Mouse (Mus musculus) activated CD4-positive, CD25-positive, alpha-beta regulatory T cell (primary cell): ENCODE data around the gene Stk36. TPM values are rescaled to one million over a fixed set of nuclear protein-coding genes. Genes with fewer than 3 reads are reported as not detected.

ENCODE experiments used
- polyA plus RNA-seq, 2 experiments: library from polyadenylated mRNA; unstranded; fragments of 100-300 nt; shearing (Covaris generic); gene quantifications; one replicate each; pipeline ENCODE4 v1.2.1; 2017

The Stk36 gene
- polyA plus RNA-seq, result under 1 TPM in 1 of 2 experiments, not detected in 1; 0.53 TPM

GRCm38 (mm10) chr1:74601267-74601962, at the start of gene Stk36, which contains the start of gene Rnf25:
Stk36 (plus strand) TSS chr1:74601445.
Rnf25 (minus strand) TSS chr1:74601397.

GRCm38 (mm10) chr1:74587773-74588445, 13.3 kb upstream of the Stk36 start, which contains the start of the genes Zfp142 and Bcs1l:
Zfp142 (minus strand) TSS chr1:74588246.
Bcs1l (plus strand) TSS chr1:74588289.

GRCm38 (mm10) chr1:74661448-74662195, 60.4 kb downstream of the Stk36 start, which contains the start of gene Ttll4:
Ttll4 (plus strand) TSS chr1:74661745.

Other genes starting within 250 kb of the Stk36 start
- not detected for gene Catip, start 239.3 kb upstream of the Stk36 start, polyA plus RNA-seq
- gene Slc11a1, start 226.2 kb upstream of the Stk36 start, polyA plus RNA-seq, result 1 to 10 TPM; 1.9 to 4.5 TPM
- 1 to 10 TPM; 4.9 to 6.8 TPM for gene Ctdsp1, start 209.9 kb upstream of the Stk36 start, polyA plus RNA-seq
- gene Vil1, start 192.1 kb upstream of the Stk36 start, polyA plus RNA-seq, result under 1 TPM; 0.05 to 0.16 TPM
- 10 to 100 TPM; 34.7 to 37.7 TPM for gene Cnot9, start 95.4 kb upstream of the Stk36 start, polyA plus RNA-seq
- gene Plcd4, start 58.6 kb upstream of the Stk36 start, polyA plus RNA-seq, result 1 to 10 TPM in 1 of 2 experiments, under 1 TPM in 1; 0.66 to 1.5 TPM
- gene Usp37, start 57.2 kb upstream of the Stk36 start, polyA plus RNA-seq, result 10 to 100 TPM; 12.0 to 13.0 TPM
- gene Zfp142, start 13.2 kb upstream of the Stk36 start, polyA plus RNA-seq, result 10 to 100 TPM; 10.2 to 14.0 TPM
- gene Bcs1l, start 13.2 kb upstream of the Stk36 start, polyA plus RNA-seq, result 10 to 100 TPM in 1 of 2 experiments, 1 to 10 TPM in 1; 9.8 to 11.9 TPM
- 10 to 100 TPM; 19.4 to 25.8 TPM for gene Rnf25, start within 50 bp of the Stk36 start, polyA plus RNA-seq
- gene Ttll4, start 60.3 kb downstream of the Stk36 start, polyA plus RNA-seq, result 10 to 100 TPM; 13.3 to 24.1 TPM
- under 1 TPM in 1 of 2 experiments, not detected in 1; 0.66 TPM for gene Cyp27a1, start 112.1 kb downstream of the Stk36 start, polyA plus RNA-seq
- under 1 TPM in 1 of 2 experiments, not detected in 1; 0.15 TPM for gene Prkag3, start 147.8 kb downstream of the Stk36 start, polyA plus RNA-seq
- gene Wnt6, start 170.4 kb downstream of the Stk36 start, polyA plus RNA-seq, result under 1 TPM in 1 of 2 experiments, not detected in 1; 0.68 TPM
- gene Wnt10a, start 190.1 kb downstream of the Stk36 start, polyA plus RNA-seq, result 1 to 10 TPM in 1 of 2 experiments, under 1 TPM in 1; 0.74 to 1.2 TPM